Mouse (Mus musculus) hindbrain, embryonic 12.5 days (tissue): ENCODE data around the gene Rnf216. TPM values are rescaled to one million over a fixed set of nuclear protein-coding genes. Genes with fewer than 3 reads are reported as not detected.

Experiments used
- ATAC-seq: fragments of 200-750 bp; cut with Nextera tagmentation; 2 replicates; pipeline ENCODE4 v1.8.0; 2017; ENCODE audit warnings: moderate TSS enrichment; ENCODE audit not compliant: low FRiP score
- H3K27ac ChIP-seq: fragments of 300-500 bp; sonication (generic); 2 replicates; pipeline ENCODE4 v1.5.1; 2016; ENCODE audit warnings: mild to moderate bottlenecking
- H3K27me3 ChIP-seq: fragments of 300-500 bp; sonication (generic); 2 replicates; pipeline ENCODE4 v1.6.1; 2016; ENCODE audit warnings: mild to moderate bottlenecking
- H3K36me3 ChIP-seq: fragments of 300-500 bp; sonication (generic); 2 replicates; pipeline ENCODE4 v1.6.1; 2016; ENCODE audit warnings: mild to moderate bottlenecking
- H3K4me1 ChIP-seq: fragments of 300-500 bp; sonication (generic); 2 replicates; pipeline ENCODE4 v1.6.1; 2016
- H3K4me2 ChIP-seq: fragments of 300-500 bp; sonication (generic); replicated peaks from 2 replicates; pipeline ENCODE4 v1.6.1; 2016; ENCODE audit warnings: mild to moderate bottlenecking
- H3K4me3 ChIP-seq: fragments of 300-500 bp; sonication (generic); 2 replicates; pipeline ENCODE4 v1.5.1; 2016; ENCODE audit warnings: mild to moderate bottlenecking
- H3K9ac ChIP-seq: fragments of 300-500 bp; sonication (generic); 2 replicates; pipeline ENCODE4 v1.6.1; 2016; ENCODE audit warnings: mild to moderate bottlenecking, moderate library complexity
- H3K9me3 ChIP-seq: fragments of 300-500 bp; sonication (generic); replicated peaks from 2 replicates; pipeline ENCODE4 v1.6.1; 2016; ENCODE audit warnings: mild to moderate bottlenecking
- WGBS: fragments of 180-500 bp; shearing (Covaris S2); methylation state at CpG from one replicate; pipeline ENCODE4 v1.1.7; 2016; 5-methylcytosine and 5-hydroxymethylcytosine counted together
- polyA plus RNA-seq: library from polyadenylated mRNA; unstranded; fragments of >200 nt; fragmentation: Nextera tagmentation; extraction: Ambion mirVana; gene quantifications from 2 replicates; pipeline ENCODE4 v1.2.1, GENCODE M21; 2016

Gene Rnf216
- polyA plus RNA-seq, 1 experiment from 2014 or later = 49.4 TPM

DNA sequence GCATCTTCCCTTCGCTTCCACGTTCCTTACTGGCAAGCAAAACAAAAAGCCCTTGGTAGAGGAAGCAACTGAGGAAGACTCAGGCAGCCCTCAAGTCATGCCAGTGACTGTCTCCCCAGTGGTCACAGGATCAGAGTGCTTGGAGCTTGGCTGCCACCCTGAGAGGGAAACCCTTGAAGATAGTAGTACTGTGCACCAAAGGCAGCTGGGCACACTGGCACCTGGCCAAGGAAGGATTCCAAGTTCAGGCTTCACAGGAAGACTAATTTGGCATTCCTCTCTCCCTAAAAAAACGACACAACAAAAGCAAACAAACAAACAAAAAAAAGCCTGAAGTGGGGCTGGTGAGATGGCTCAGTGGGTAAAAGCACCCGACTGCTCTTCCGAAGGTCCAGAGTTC, 124.3 kb downstream of the Rnf216 start:
- Histone ChIP-seq H3K4me2 (no peak overlapping the region), H3K4me1 (no peaks in the 10 kb centered on the region), H3K27ac (no peak overlapping the region), H3K4me3 (no peak overlapping the region), H3K9ac (no peak overlapping the region), H3K36me3 (peaks cover 31% of the 10 kb centered on the region), H3K9me3 (peaks cover 5% of the 10 kb centered on the region; the same call in 1 of the 2 replicates), H3K27me3 (no peaks in the 10 kb centered on the region)
- WGBS = 91% methylated on average over 5 of the region's 5 CpGs
- ATAC-seq = no peak

DNA sequence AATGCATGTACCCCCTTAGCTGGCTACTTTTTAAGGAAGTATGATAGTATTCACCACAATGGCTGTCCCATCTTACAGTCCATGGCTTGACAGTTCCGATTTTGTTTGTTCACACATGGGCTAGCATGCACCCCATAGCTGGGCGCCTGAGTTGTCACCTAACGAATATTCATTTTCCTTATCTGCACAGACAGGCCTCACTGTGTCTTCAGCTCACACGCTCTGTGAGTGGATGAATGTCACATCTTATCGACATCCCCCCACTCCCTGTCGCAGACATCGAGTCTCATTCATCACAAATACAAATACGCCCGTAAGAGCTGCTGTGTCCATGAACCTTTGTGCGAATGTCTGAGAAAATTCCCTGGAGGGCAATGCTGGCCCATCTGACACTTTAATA, 128.5 kb downstream of the Rnf216 start:
- Histone ChIP-seq H3K27ac (no peak overlapping the region), H3K9me3 (peaks cover 5% of the 10 kb centered on the region; the same call in 1 of the 2 replicates), H3K4me2 (no peak overlapping the region), H3K4me3 (no peak overlapping the region), H3K4me1 (no peaks in the 10 kb centered on the region), H3K27me3 (no peaks in the 10 kb centered on the region), H3K9ac (no peak overlapping the region), H3K36me3 (no peaks in the 10 kb centered on the region)
- ATAC-seq = no peak
- 79% methylated on average over 10 of the region's 10 CpGs for WGBS

- Histone ChIP-seq H3K4me1 (no peaks in the 10 kb centered on the region), H3K4me2 (no peak overlapping the region), H3K27ac (no peak overlapping the region), H3K36me3 (no peaks in the 10 kb centered on the region), H3K27me3 (no peaks in the 10 kb centered on the region), H3K4me3 (no peak overlapping the region), H3K9me3 (peaks cover 5% of the 10 kb centered on the region; the same call in 1 of the 2 replicates), H3K9ac (no peak overlapping the region)
- no peak for ATAC-seq
- WGBS = 83% methylated on average over 8 of the region's 8 CpGs
Observed at GRCm38 (mm10) chr5:142983174-142983573, 129.6 kb downstream of the Rnf216 start.

- Histone ChIP-seq H3K27me3 (no peaks in the 10 kb centered on the region), H3K27ac (no peak overlapping the region), H3K9me3 (peaks cover under 1% of the 10 kb centered on the region; the same call in 1 of the 2 replicates), H3K4me1 (peaks cover 4% of the 10 kb centered on the region; the same call in 1 of the 2 replicates), H3K36me3 (no peaks in the 10 kb centered on the region), H3K9ac (no peak overlapping the region), H3K4me3 (no peak overlapping the region), H3K4me2 (no peak overlapping the region)
- 81% methylated on average over 16 of the region's 16 CpGs for WGBS
- no peak for ATAC-seq
Observed at GRCm38 (mm10) chr5:142982046-142982801, 130.6 kb downstream of the Rnf216 start.

GRCm38 (mm10) chr5:142976516-142976915, 136.3 kb downstream of the Rnf216 start:
- Histone ChIP-seq H3K27ac (peak overlapping the region; percentile 35; the same call in 1 of the 2 replicates), H3K4me2 (no peak overlapping the region), H3K9me3 (no peaks in the 10 kb centered on the region), H3K36me3 (peaks cover 26% of the 10 kb centered on the region), H3K4me3 (no peak overlapping the region), H3K4me1 (peaks cover 33% of the 10 kb centered on the region), H3K9ac (no peak overlapping the region), H3K27me3 (no peaks in the 10 kb centered on the region)
- no peak for ATAC-seq
- 64% methylated on average over 5 of the region's 5 CpGs for WGBS

DNA sequence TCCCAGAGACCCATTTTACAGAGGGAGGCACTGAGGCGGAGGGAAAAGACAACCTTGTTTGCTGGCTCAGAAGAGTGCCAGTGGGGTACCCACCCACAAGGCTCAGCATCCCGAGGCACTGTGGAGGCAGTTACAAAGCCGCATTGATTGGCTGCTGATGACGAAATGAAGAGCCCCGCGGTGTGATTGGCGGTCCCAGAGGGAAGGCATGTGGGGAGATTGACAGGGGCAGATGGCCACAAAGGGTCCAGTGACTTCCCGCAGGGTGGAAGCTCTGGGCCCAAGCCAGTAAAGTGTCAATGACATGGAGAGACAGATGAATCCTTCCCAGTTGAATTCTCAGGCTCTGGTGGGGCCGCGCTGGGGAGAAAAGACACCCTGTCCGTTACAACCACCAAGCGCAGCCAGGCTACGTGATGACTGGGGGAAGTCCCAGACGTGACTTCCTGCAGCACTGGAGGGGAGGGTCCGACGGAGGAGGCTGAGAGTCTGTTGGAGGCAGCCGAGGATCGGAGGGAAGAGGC, 138.1 kb downstream of the Rnf216 start:
- H3K4me1 ChIP-seq = peaks cover 33% of the 10 kb centered on the region
- H3K36me3 ChIP-seq = peaks cover 45% of the 10 kb centered on the region
- no peaks in the 10 kb centered on the region for H3K9me3 ChIP-seq
- no peak overlapping the region for H3K9ac ChIP-seq
- peak overlapping the region; percentile 19; the same call in 1 of the 2 replicates for H3K4me2 ChIP-seq
- no peaks in the 10 kb centered on the region for H3K27me3 ChIP-seq
- peak; percentile 92 for ATAC-seq
- H3K27ac ChIP-seq = peak overlapping the region; percentile 55
- WGBS = 4% methylated on average over 18 of the region's 18 CpGs
- no peak overlapping the region for H3K4me3 ChIP-seq

- ATAC-seq = peak; percentile 7; the same call in 1 of the 2 replicates
- 42% methylated on average over 3 of the region's 3 CpGs for WGBS
- Histone ChIP-seq H3K4me3 (no peak overlapping the region), H3K9ac (no peak overlapping the region), H3K4me2 (no peak overlapping the region), H3K9me3 (no peaks in the 10 kb centered on the region), H3K4me1 (peaks cover 33% of the 10 kb centered on the region), H3K27ac (peak overlapping the region; percentile 55), H3K27me3 (no peaks in the 10 kb centered on the region), H3K36me3 (peaks cover 50% of the 10 kb centered on the region)
Observed at GRCm38 (mm10) chr5:142973971-142974370, 138.8 kb downstream of the Rnf216 start.

DNA sequence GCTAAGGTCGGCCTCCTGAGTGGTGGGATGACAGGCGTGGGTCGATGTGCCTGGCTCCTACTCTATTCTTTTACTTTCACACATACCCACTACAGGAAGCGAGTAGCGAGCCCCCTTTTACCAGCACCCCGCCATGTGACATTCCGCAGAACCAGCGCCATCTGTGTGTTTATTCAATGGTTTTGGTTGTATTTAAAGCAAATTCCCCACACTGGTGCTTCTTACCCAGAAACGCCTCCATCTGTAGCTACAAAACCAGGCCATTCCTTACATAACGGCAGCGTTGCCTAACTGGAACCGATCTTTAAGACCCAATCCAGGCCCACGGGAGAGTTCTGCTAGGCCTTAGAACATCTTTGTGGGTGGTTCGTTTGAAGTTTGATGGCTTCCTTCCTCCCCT, 144.4 kb downstream of the Rnf216 start:
- H3K27ac ChIP-seq = no peak overlapping the region
- H3K9ac ChIP-seq = no peak overlapping the region
- no peak overlapping the region for H3K4me2 ChIP-seq
- no peak overlapping the region for H3K4me3 ChIP-seq
- ATAC-seq = no peak
- peaks cover 74% of the 10 kb centered on the region for H3K36me3 ChIP-seq
- H3K4me1 ChIP-seq = peaks cover 42% of the 10 kb centered on the region
- WGBS = 90% methylated on average over 14 of the region's 14 CpGs
- no peaks in the 10 kb centered on the region for H3K9me3 ChIP-seq
- no peaks in the 10 kb centered on the region for H3K27me3 ChIP-seq

GRCm38 (mm10) chr5:142964650-142965049, 148.1 kb downstream of the Rnf216 start:
- no peaks in the 10 kb centered on the region for H3K27me3 ChIP-seq
- H3K9ac ChIP-seq = peak overlapping the region; percentile 99; the same call in 1 of the 2 replicates
- no peaks in the 10 kb centered on the region for H3K9me3 ChIP-seq
- peak overlapping the region; percentile 97 for H3K27ac ChIP-seq
- 48% methylated on average over 6 of the region's 6 CpGs for WGBS
- ATAC-seq = no peak
- H3K4me3 ChIP-seq = peak overlapping the region; percentile 97
- peaks cover 36% of the 10 kb centered on the region for H3K36me3 ChIP-seq
- peaks cover 41% of the 10 kb centered on the region for H3K4me1 ChIP-seq
- H3K4me2 ChIP-seq = peak overlapping the region; percentile 94

GRCm38 (mm10) chr5:142963705-142964494, 148.9 kb downstream of the Rnf216 start:
- H3K4me2 ChIP-seq = peak overlapping the region; percentile 94
- WGBS = 41% methylated on average over 17 of the region's 17 CpGs
- H3K36me3 ChIP-seq = peaks cover 30% of the 10 kb centered on the region
- H3K4me1 ChIP-seq = peaks cover 44% of the 10 kb centered on the region
- H3K9ac ChIP-seq = peak overlapping the region; percentile 99
- no peaks in the 10 kb centered on the region for H3K9me3 ChIP-seq
- peak overlapping the region; percentile 97 for H3K4me3 ChIP-seq
- peak overlapping the region; percentile 97 for H3K27ac ChIP-seq
- ATAC-seq = no peak
- peaks cover 4% of the 10 kb centered on the region for H3K27me3 ChIP-seq

DNA sequence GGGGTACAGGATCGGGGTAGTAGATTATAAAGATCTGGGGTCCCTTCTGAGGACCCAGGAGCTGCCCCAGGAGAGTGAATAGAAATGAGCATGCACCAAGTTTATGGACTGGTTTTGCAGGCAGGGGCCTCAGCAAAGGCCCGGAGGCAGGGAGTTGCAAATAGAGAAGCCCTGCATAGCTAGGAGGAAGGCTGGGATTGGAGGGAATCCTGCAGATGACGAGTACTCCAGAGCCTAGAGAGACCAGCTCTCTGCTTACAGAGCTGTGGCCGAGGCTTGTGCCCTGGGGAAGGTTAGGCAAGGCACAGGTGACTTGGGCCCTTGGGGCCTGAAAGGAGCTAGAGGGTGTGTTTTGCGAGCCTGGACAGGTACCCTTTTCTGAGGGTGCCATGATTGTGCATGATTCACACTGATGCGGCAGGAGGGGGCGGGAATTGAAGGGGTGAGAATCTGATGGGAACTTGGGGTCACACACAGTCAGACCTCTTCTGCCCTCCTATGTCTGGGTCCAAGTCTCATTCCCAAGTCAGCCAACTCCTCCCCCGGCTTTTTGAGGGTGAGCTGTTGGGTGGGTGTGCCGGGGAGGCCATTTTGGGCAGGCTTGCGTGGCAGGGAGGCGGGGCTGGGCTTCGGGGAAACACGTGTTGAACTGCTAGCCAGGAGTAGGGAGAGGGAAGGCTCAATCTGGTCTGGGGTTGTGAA, 149.6 kb downstream of the Rnf216 start:
- no peaks in the 10 kb centered on the region for H3K9me3 ChIP-seq
- H3K27ac ChIP-seq = peak overlapping the region; percentile 97
- peaks cover 23% of the 10 kb centered on the region for H3K36me3 ChIP-seq
- H3K4me3 ChIP-seq = peak overlapping the region; percentile 97
- H3K9ac ChIP-seq = peak overlapping the region; percentile 99
- WGBS = 6% methylated on average over 13 of the region's 13 CpGs
- H3K4me2 ChIP-seq = peak overlapping the region; percentile 94
- peaks cover 44% of the 10 kb centered on the region for H3K4me1 ChIP-seq
- ATAC-seq = no peak; the same call in 1 of the 2 replicates
- peaks cover 6% of the 10 kb centered on the region for H3K27me3 ChIP-seq
